Mouse (Mus musculus): Measurements from ENCODE around the gene Dnajc15.
A peak's percentile ranks its signal among the peaks of the same experiment; 100 is the strongest.

Gene Dnajc15

GRCm38 (mm10) chr14:77794285-77794949 lies 80.5 kb downstream of the Dnajc15 start:
- DNase-seq, result no peak

- no peak for DNase-seq
These were observed 81.9 kb downstream of the Dnajc15 start for GRCm38 (mm10) chr14:77792998-77793397.

GRCm38 (mm10) chr14:77783217-77783616 lies 91.7 kb downstream of the Dnajc15 start:
- peak; percentile 16 for DNase-seq

- no peak for DNase-seq
These were observed 97.6 kb downstream of the Dnajc15 start for GRCm38 (mm10) chr14:77777365-77777764.

GRCm38 (mm10) chr14:77776005-77776531 lies 98.9 kb downstream of the Dnajc15 start:
- DNase-seq, result no peak

- DNase-seq, result no peak
These were observed 101.6 kb downstream of the Dnajc15 start for GRCm38 (mm10) chr14:77773331-77773730.

GRCm38 (mm10) chr14:77771626-77772025 lies 103.3 kb downstream of the Dnajc15 start:
- DNase-seq, result no peak

Data from kidney, adult 18-20 months (tissue).